Mouse (Mus musculus): ENCODE results near the gene Nmt2. TPM values are rescaled to one million over a fixed set of nuclear protein-coding genes. Genes with fewer than 3 reads are reported as not detected.
A peak's percentile ranks its signal among the peaks of the same experiment; 100 is the strongest.

The Nmt2 gene
- polyA plus RNA-seq, 1 experiment = 15.2 TPM

- WGBS = 83% methylated on average over 1 of the region's 1 CpGs
- H3K27ac ChIP-seq (ENCODE audit: control insufficient read depth, insufficient read depth, low read depth, low read length, poor library complexity) = no peak overlapping the region
- TF ChIP-seq CTCF (IDR thresholded peaks at IDR 0.05; ENCODE audit: control insufficient read depth, insufficient read depth, low read length) (no peak), POLR2A (IDR thresholded peaks at IDR 0.05; ENCODE audit: borderline replicate concordance, control insufficient read depth, low read depth, low read length) (no peak)
- H3K4me3 ChIP-seq (replicated peaks; ENCODE audit: control insufficient read depth, low read depth, low read length) = no peak overlapping the region
- no peaks in the 10 kb centered on the region for H3K4me1 ChIP-seq (ENCODE audit: control insufficient read depth, insufficient read depth, low read length)
Measured at GRCm38 (mm10) chr2:3292170-3292569, 8.2 kb downstream of the Nmt2 start.

GRCm38 (mm10) chr2:3295826-3296225, 11.8 kb downstream of the Nmt2 start:
- Histone ChIP-seq H3K4me1 (ENCODE audit: control insufficient read depth, insufficient read depth, low read length) (no peaks in the 10 kb centered on the region), H3K27ac (ENCODE audit: control insufficient read depth, insufficient read depth, low read depth, low read length, poor library complexity) (no peak overlapping the region), H3K4me3 (replicated peaks; ENCODE audit: control insufficient read depth, low read depth, low read length) (no peak overlapping the region)
- TF ChIP-seq CTCF (IDR thresholded peaks at IDR 0.05; ENCODE audit: control insufficient read depth, insufficient read depth, low read length) (no peak), POLR2A (IDR thresholded peaks at IDR 0.05; ENCODE audit: borderline replicate concordance, control insufficient read depth, low read depth, low read length) (no peak)
- WGBS = 89% methylated on average over 7 of the region's 7 CpGs

- H3K4me1 ChIP-seq (ENCODE audit: control insufficient read depth, insufficient read depth, low read length) = no peaks in the 10 kb centered on the region; the same call in 1 of the 2 replicates
- no peak overlapping the region for H3K27ac ChIP-seq (ENCODE audit: control insufficient read depth, insufficient read depth, low read depth, low read length, poor library complexity)
- H3K4me3 ChIP-seq (replicated peaks; ENCODE audit: control insufficient read depth, low read depth, low read length) = no peak overlapping the region
- 57% methylated on average over 3 of the region's 3 CpGs for WGBS
- no peak for TF ChIP-seq CTCF (IDR thresholded peaks at IDR 0.05; ENCODE audit: control insufficient read depth, insufficient read depth, low read length)
- no peak for TF ChIP-seq POLR2A (IDR thresholded peaks at IDR 0.05; ENCODE audit: borderline replicate concordance, control insufficient read depth, low read depth, low read length)
Measured at GRCm38 (mm10) chr2:3305426-3306025, 21.5 kb downstream of the Nmt2 start.

- TF ChIP-seq POLR2A (IDR thresholded peaks at IDR 0.05; ENCODE audit: borderline replicate concordance, control insufficient read depth, low read depth, low read length) (no peak), CTCF (IDR thresholded peaks at IDR 0.05; ENCODE audit: control insufficient read depth, insufficient read depth, low read length) (no peak)
- 77% methylated on average over 2 of the region's 2 CpGs for WGBS
- no peaks in the 10 kb centered on the region for H3K4me1 ChIP-seq (ENCODE audit: control insufficient read depth, insufficient read depth, low read length)
- no peak overlapping the region for H3K27ac ChIP-seq (ENCODE audit: control insufficient read depth, insufficient read depth, low read depth, low read length, poor library complexity)
- no peak overlapping the region for H3K4me3 ChIP-seq (replicated peaks; ENCODE audit: control insufficient read depth, low read depth, low read length)
Measured at GRCm38 (mm10) chr2:3323132-3323531, 39.1 kb downstream of the Nmt2 start.

GRCm38 (mm10) chr2:3324381-3325130, 40.5 kb downstream of the Nmt2 start:
- no peak overlapping the region for H3K27ac ChIP-seq (ENCODE audit: control insufficient read depth, insufficient read depth, low read depth, low read length, poor library complexity)
- no peak overlapping the region for H3K4me3 ChIP-seq (replicated peaks; ENCODE audit: control insufficient read depth, low read depth, low read length)
- 85% methylated on average over 7 of the region's 7 CpGs for WGBS
- no peak for TF ChIP-seq POLR2A (IDR thresholded peaks at IDR 0.05; ENCODE audit: borderline replicate concordance, control insufficient read depth, low read depth, low read length)
- TF ChIP-seq CTCF (IDR thresholded peaks at IDR 0.05; ENCODE audit: control insufficient read depth, insufficient read depth, low read length) = no peak
- no peaks in the 10 kb centered on the region for H3K4me1 ChIP-seq (ENCODE audit: control insufficient read depth, insufficient read depth, low read length)

GRCm38 (mm10) chr2:3326547-3326946, 42.5 kb downstream of the Nmt2 start:
- TF ChIP-seq CTCF (IDR thresholded peaks at IDR 0.05; ENCODE audit: control insufficient read depth, insufficient read depth, low read length) = no peak
- no peak for TF ChIP-seq POLR2A (IDR thresholded peaks at IDR 0.05; ENCODE audit: borderline replicate concordance, control insufficient read depth, low read depth, low read length)
- 93% methylated on average over 1 of the region's 1 CpGs for WGBS
- H3K4me3 ChIP-seq (replicated peaks; ENCODE audit: control insufficient read depth, low read depth, low read length) = no peak overlapping the region
- H3K4me1 ChIP-seq (ENCODE audit: control insufficient read depth, insufficient read depth, low read length) = no peaks in the 10 kb centered on the region; the same call in 1 of the 2 replicates
- H3K27ac ChIP-seq (ENCODE audit: control insufficient read depth, insufficient read depth, low read depth, low read length, poor library complexity) = no peak overlapping the region

- Histone ChIP-seq H3K4me3 (replicated peaks; ENCODE audit: control insufficient read depth, low read depth, low read length) (no peak overlapping the region), H3K27ac (ENCODE audit: control insufficient read depth, insufficient read depth, low read depth, low read length, poor library complexity) (no peak overlapping the region), H3K4me1 (ENCODE audit: control insufficient read depth, insufficient read depth, low read length) (no peaks in the 10 kb centered on the region; the same call in 1 of the 2 replicates)
- WGBS = 9% methylated on average over 1 of the region's 1 CpGs
- no peak for TF ChIP-seq POLR2A (IDR thresholded peaks at IDR 0.05; ENCODE audit: borderline replicate concordance, control insufficient read depth, low read depth, low read length)
- peak; percentile 65 for TF ChIP-seq CTCF (IDR thresholded peaks at IDR 0.05; ENCODE audit: control insufficient read depth, insufficient read depth, low read length)
Measured at GRCm38 (mm10) chr2:3327351-3327750, 43.3 kb downstream of the Nmt2 start.

- 60% methylated on average over 5 of the region's 5 CpGs for WGBS
- Histone ChIP-seq H3K4me1 (ENCODE audit: control insufficient read depth, insufficient read depth, low read length) (no peaks in the 10 kb centered on the region; the same call in 1 of the 2 replicates), H3K27ac (ENCODE audit: control insufficient read depth, insufficient read depth, low read depth, low read length, poor library complexity) (no peak overlapping the region), H3K4me3 (replicated peaks; ENCODE audit: control insufficient read depth, low read depth, low read length) (no peak overlapping the region)
- TF ChIP-seq CTCF (IDR thresholded peaks at IDR 0.05; ENCODE audit: control insufficient read depth, insufficient read depth, low read length) (no peak), POLR2A (IDR thresholded peaks at IDR 0.05; ENCODE audit: borderline replicate concordance, control insufficient read depth, low read depth, low read length) (no peak)
Measured at GRCm38 (mm10) chr2:3331071-3331703, 47.2 kb downstream of the Nmt2 start.

Data from bone marrow, adult 2 months (tissue).